Mouse (Mus musculus) C2C12 (cell line): ENCODE measurements around the gene Olfr297. TPM values are rescaled to one million over a fixed set of nuclear protein-coding genes. Genes with fewer than 3 reads are reported as not detected.

Source experiments
- H3K27me3 ChIP-seq: one replicate; pipeline ENCODE4 v1.6.1; 2011; ENCODE audit not compliant: control insufficient read depth, insufficient read depth, insufficient read length
- H3K36me3 ChIP-seq: one replicate; pipeline ENCODE4 v1.6.1; 2011; ENCODE audit not compliant: control insufficient read depth, insufficient read depth
- H3K4me3 ChIP-seq: one replicate; pipeline ENCODE4 v1.5.1; 2011; ENCODE audit warnings: mild to moderate bottlenecking, control low read depth; ENCODE audit not compliant: poor library complexity, insufficient read depth, severe bottlenecking
- H3K79me2 ChIP-seq: one replicate; pipeline ENCODE4 v1.6.1; 2011; ENCODE audit not compliant: control insufficient read depth, insufficient read depth
- H3K79me3 ChIP-seq: one replicate; pipeline ENCODE4 v1.6.1; 2011; ENCODE audit warnings: low read depth, control low read depth
- H3ac ChIP-seq: one replicate; pipeline ENCODE3; 2011; ENCODE audit warnings: low read depth; ENCODE audit not compliant: control insufficient read depth, insufficient read length
- CEBPB ChIP-seq: IDR thresholded peaks from one replicate; pipeline ENCODE4 v1.6.1; 2011; ENCODE audit warnings: low read depth, mild to moderate bottlenecking, control low read depth, moderate library complexity
- CTCF ChIP-seq: IDR thresholded peaks from one replicate; pipeline ENCODE4 v1.5.1; 2011; ENCODE audit not compliant: control insufficient read depth, insufficient read depth, insufficient read length
- FOSL1 ChIP-seq: IDR thresholded peaks from one replicate; pipeline ENCODE4 v1.8.0; 2011; ENCODE audit warnings: mild to moderate bottlenecking, low read length; ENCODE audit not compliant: poor library complexity, insufficient read depth, severe bottlenecking
- MAX ChIP-seq: IDR thresholded peaks from one replicate; pipeline ENCODE4 v1.6.1; 2011; ENCODE audit warnings: mild to moderate bottlenecking, control low read depth
- MYOD1 ChIP-seq: IDR thresholded peaks from one replicate; pipeline ENCODE4 v1.6.1; 2011; ENCODE audit warnings: low read depth; ENCODE audit not compliant: control insufficient read depth, insufficient read length
- MYOG ChIP-seq: IDR thresholded peaks from one replicate; pipeline ENCODE4 v1.6.1; 2011; ENCODE audit not compliant: control insufficient read depth, insufficient read length; ENCODE audit errors: extremely low read depth
- USF1 ChIP-seq: IDR thresholded peaks from one replicate; pipeline ENCODE4 v1.6.1; 2011; ENCODE audit warnings: low read depth, mild to moderate bottlenecking, control low read depth, moderate library complexity
- long read RNA-seq, 2 experiments: library from polyadenylated mRNA; unstranded; transcript quantifications; one replicate each; pipeline ENCODE4 v2.0.0; 2019 to 2020
- polyA plus RNA-seq: library from polyadenylated mRNA; unstranded; fragments of >200 nt; fragmentation: generic; extraction: Trizol; gene quantifications from one replicate; pipeline ENCODE4 v1.2.1, GENCODE M21; 2012; ENCODE audit warnings: missing spikeins

Olfr297 gene
- polyA plus RNA-seq: not detected
- long read RNA-seq, experiment 1: 0 reads
- long read RNA-seq, experiment 2: 0 reads

GRCm38 (mm10) chr7:86519668-86520067, at the start of gene Olfr297:
TSS of gene Olfr297 (plus strand) at chr7:86519968.
- Histone ChIP-seq H3K79me2 (no peaks in the 10 kb centered on the region), H3K36me3 (no peaks in the 10 kb centered on the region), H3K27me3 (no peaks in the 10 kb centered on the region), H3K79me3 (no peaks in the 10 kb centered on the region), H3ac (no peak within 1 kb of the TSS), H3K4me3 (no peak within 1 kb of the TSS)
- TF ChIP-seq FOSL1 (no peak), CEBPB (no peak), MYOG (no peak), USF1 (no peak), MAX (no peak), CTCF (no peak), MYOD1 (no peak)

- H3ac ChIP-seq: no peak within 1 kb of the TSS
- H3K4me3 ChIP-seq: no peak within 1 kb of the TSS
- no peaks in the 10 kb centered on the region for H3K27me3 ChIP-seq
- H3K79me3 ChIP-seq: no peaks in the 10 kb centered on the region
- TF ChIP-seq USF1: no peak
- no peak for TF ChIP-seq MAX
- no peak for TF ChIP-seq CTCF
- TF ChIP-seq MYOG: no peak
- H3K79me2 ChIP-seq: no peaks in the 10 kb centered on the region
- no peaks in the 10 kb centered on the region for H3K36me3 ChIP-seq
These were observed 27.4 kb upstream of the Olfr297 start, which contains the start of gene Olfr298 for GRCm38 (mm10) chr7:86492384-86492783. TSS of gene Olfr298 (minus strand) at chr7:86492484.

Other genes with a start within 250 kb of the Olfr297 start
- not detected for gene Olfr310, start 242.8 kb upstream of the Olfr297 start, polyA plus RNA-seq
- gene Olfr309, start 206.3 kb upstream of the Olfr297 start, polyA plus RNA-seq: not detected
- gene Olfr308, start 194.3 kb upstream of the Olfr297 start, polyA plus RNA-seq: not detected
- gene Olfr307, start 182.4 kb upstream of the Olfr297 start, polyA plus RNA-seq: not detected
- not detected for gene Olfr305, start 153.0 kb upstream of the Olfr297 start, polyA plus RNA-seq
- not detected for gene Olfr304, start 133.3 kb upstream of the Olfr297 start, polyA plus RNA-seq
- not detected for gene Olfr303, start 122.2 kb upstream of the Olfr297 start, polyA plus RNA-seq
- gene Olfr301, start 116.1 kb upstream of the Olfr297 start, polyA plus RNA-seq: not detected
- not detected for gene Olfr299, start 60.0 kb upstream of the Olfr297 start, polyA plus RNA-seq
- gene Olfr298, start 27.5 kb upstream of the Olfr297 start, polyA plus RNA-seq: not detected
- gene Olfr295, start 63.9 kb downstream of the Olfr297 start, polyA plus RNA-seq: not detected
- gene Olfr294, start 96.7 kb downstream of the Olfr297 start, polyA plus RNA-seq: not detected
- gene Olfr293, start 129.1 kb downstream of the Olfr297 start, polyA plus RNA-seq: not detected
- gene Olfr292, start 168.4 kb downstream of the Olfr297 start, polyA plus RNA-seq: not detected